Mouse (Mus musculus) embryonic facial prominence, embryonic 10.5 days (tissue): ENCODE data around the gene Pcbp2. TPM values are rescaled to one million over a fixed set of nuclear protein-coding genes. Genes with fewer than 3 reads are reported as not detected.

Experiments used
- DNase-seq: peaks from one replicate; pipeline ENCODE4 v3.0.0-alpha.2; 2017; ENCODE audit warnings: low spot score
- H3K27ac ChIP-seq: fragments of 300-500 bp; sonication (generic); replicated peaks from 2 replicates; pipeline ENCODE4 v1.5.1; 2016; ENCODE audit warnings: mild to moderate bottlenecking
- H3K27me3 ChIP-seq: fragments of 300-500 bp; sonication (generic); replicated peaks from 2 replicates; pipeline ENCODE4 v1.6.1; 2016; ENCODE audit warnings: low read depth, mild to moderate bottlenecking; ENCODE audit not compliant: poor library complexity, severe bottlenecking
- H3K36me3 ChIP-seq: fragments of 300-500 bp; sonication (generic); replicated peaks from 2 replicates; pipeline ENCODE4 v1.6.1; 2016; ENCODE audit warnings: mild to moderate bottlenecking, moderate library complexity
- H3K4me1 ChIP-seq: fragments of 300-500 bp; sonication (generic); 2 replicates; pipeline ENCODE4 v1.6.1; 2016
- H3K4me3 ChIP-seq: fragments of 300-500 bp; sonication (generic); 2 replicates; pipeline ENCODE4 v1.5.1; 2016; ENCODE audit warnings: mild to moderate bottlenecking, moderate library complexity
- H3K9me3 ChIP-seq: fragments of 300-500 bp; sonication (generic); 2 replicates; pipeline ENCODE4 v1.6.1; 2016; ENCODE audit warnings: mild to moderate bottlenecking
- WGBS: fragments of 180-500 bp; shearing (Covaris S2); methylation state at CpG from one replicate; pipeline ENCODE4 v1.1.7; 2016; 5-methylcytosine and 5-hydroxymethylcytosine counted together
- polyA plus RNA-seq: library from polyadenylated mRNA; unstranded; fragments of >200 nt; fragmentation: Nextera tagmentation; extraction: Ambion mirVana; gene quantifications from 2 replicates; pipeline ENCODE4 v1.2.1, GENCODE M21; 2016

The Pcbp2 gene
- polyA plus RNA-seq, 1 experiment from 2014 or later = 217 TPM

- H3K36me3 ChIP-seq = no peaks in the 10 kb centered on the region
- no peaks in the 10 kb centered on the region for H3K9me3 ChIP-seq
- no peaks in the 10 kb centered on the region for H3K27me3 ChIP-seq
- no peak for DNase-seq
- H3K4me3 ChIP-seq = no peak overlapping the region
- 83% methylated on average over 26 of the region's 26 CpGs for WGBS
- H3K27ac ChIP-seq = no peak overlapping the region
- 0 out of 2 replicates have a peak, but pooled peaks cover 5% of the 10 kb centered on the region for H3K4me1 ChIP-seq
These were observed 18.5 kb upstream of the Pcbp2 start for GRCm38 (mm10) chr15:102451666-102452430.

- DNase-seq = no peak
- H3K27ac ChIP-seq = no peak overlapping the region
- H3K4me1 ChIP-seq = peaks cover 21% of the 10 kb centered on the region
- no peak overlapping the region for H3K4me3 ChIP-seq
- H3K36me3 ChIP-seq = no peaks in the 10 kb centered on the region
- 34% methylated on average over 6 of the region's 6 CpGs for WGBS
- H3K9me3 ChIP-seq = no peaks in the 10 kb centered on the region
- no peaks in the 10 kb centered on the region for H3K27me3 ChIP-seq
These were observed 14.3 kb upstream of the Pcbp2 start for GRCm38 (mm10) chr15:102455993-102456392.

- peak overlapping the region; percentile 57 for H3K4me3 ChIP-seq
- no peak for DNase-seq
- H3K36me3 ChIP-seq = peaks cover 6% of the 10 kb centered on the region
- peak overlapping the region; percentile 0; the same call in 1 of the 2 replicates for H3K27ac ChIP-seq
- no peaks in the 10 kb centered on the region for H3K9me3 ChIP-seq
- H3K27me3 ChIP-seq = no peaks in the 10 kb centered on the region
- H3K4me1 ChIP-seq = peaks cover 19% of the 10 kb centered on the region
- 75% methylated on average over 5 of the region's 5 CpGs for WGBS
These were observed 12.1 kb upstream of the Pcbp2 start for GRCm38 (mm10) chr15:102458050-102458736.

DNA sequence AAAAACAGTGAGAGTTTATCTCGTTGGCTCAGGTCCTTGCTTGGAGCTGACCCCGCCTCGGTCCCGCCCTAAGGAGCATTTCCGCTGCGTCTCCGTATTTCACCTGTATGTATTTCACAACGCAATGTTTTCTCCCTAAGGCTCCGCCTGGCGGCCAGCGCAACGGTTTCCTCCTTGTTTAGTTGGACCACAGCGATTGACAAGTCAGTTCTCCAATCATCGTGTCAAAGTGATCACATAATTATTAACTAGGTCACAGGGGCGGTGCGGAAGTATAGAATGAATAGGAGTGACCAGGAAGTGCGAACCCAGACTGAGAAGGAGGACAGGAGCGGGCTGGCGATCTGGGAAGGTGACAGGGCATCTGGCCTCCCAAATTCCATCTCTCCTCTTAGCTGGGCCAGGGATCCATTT lies 11.4 kb upstream of the Pcbp2 start, which contains the start of gene Prr13:
Gene Prr13, plus strand, starts transcription at position 125 of the 414 bp plus-strand sequence.
- Histone ChIP-seq H3K4me1 (peaks cover 19% of the 10 kb centered on the region), H3K4me3 (peak within 1 kb of the TSS; percentile 57), H3K36me3 (peaks cover 12% of the 10 kb centered on the region), H3K27me3 (no peaks in the 10 kb centered on the region), H3K27ac (peak within 1 kb of the TSS; percentile 60), H3K9me3 (no peaks in the 10 kb centered on the region)
- DNase-seq = peak; percentile 89
- under 1% methylated on average over 19 of the region's 19 CpGs for WGBS

DNA sequence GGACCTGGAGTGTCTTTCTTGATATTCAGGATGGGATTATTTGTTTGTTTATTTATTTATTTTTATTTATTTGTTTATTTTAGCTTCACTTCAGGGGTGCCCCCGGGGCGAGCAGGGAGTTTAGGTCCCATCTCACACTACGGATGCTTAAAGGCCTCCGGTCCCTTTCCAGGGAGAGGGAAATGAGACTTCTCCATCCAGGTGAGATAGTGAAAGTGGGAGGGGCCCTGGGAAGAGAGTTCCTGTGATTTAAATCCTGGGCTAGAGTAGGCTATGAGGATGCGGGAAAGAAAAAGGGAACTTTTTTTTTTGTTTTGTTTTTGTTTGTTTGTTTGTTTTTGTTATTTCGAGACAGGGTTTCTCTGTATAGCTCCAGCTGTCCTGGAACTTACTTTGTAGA lies 11.0 kb upstream of the Pcbp2 start:
- peak overlapping the region; percentile 57 for H3K4me3 ChIP-seq
- 34% methylated on average over 6 of the region's 6 CpGs for WGBS

GRCm38 (mm10) chr15:102459847-102460246 lies 10.5 kb upstream of the Pcbp2 start:
- Histone ChIP-seq H3K36me3 (peaks cover 12% of the 10 kb centered on the region), H3K27me3 (no peaks in the 10 kb centered on the region), H3K4me1 (peaks cover 19% of the 10 kb centered on the region), H3K4me3 (peak overlapping the region; percentile 57), H3K9me3 (no peaks in the 10 kb centered on the region), H3K27ac (no peak overlapping the region)
- DNase-seq = no peak
- WGBS = 71% methylated on average over 5 of the region's 5 CpGs

More for the DNA sequence above, 11.0 kb upstream of the Pcbp2 start:
- no peaks in the 10 kb centered on the region for H3K27me3 ChIP-seq
- H3K27ac ChIP-seq = peak overlapping the region; percentile 60
- peaks cover 12% of the 10 kb centered on the region for H3K36me3 ChIP-seq
- H3K4me1 ChIP-seq = peaks cover 19% of the 10 kb centered on the region
- no peak for DNase-seq
- H3K9me3 ChIP-seq = no peaks in the 10 kb centered on the region

- 81% methylated on average over 12 of the region's 12 CpGs for WGBS
- Histone ChIP-seq H3K4me1 (peaks cover 19% of the 10 kb centered on the region), H3K9me3 (no peaks in the 10 kb centered on the region), H3K27me3 (no peaks in the 10 kb centered on the region), H3K27ac (no peak overlapping the region), H3K4me3 (peak overlapping the region; percentile 23; the same call in 1 of the 2 replicates), H3K36me3 (peaks cover 12% of the 10 kb centered on the region)
- no peak for DNase-seq
These were observed 9.9 kb upstream of the Pcbp2 start for GRCm38 (mm10) chr15:102460409-102460808.

GRCm38 (mm10) chr15:102460971-102461370 lies 9.4 kb upstream of the Pcbp2 start:
- H3K36me3 ChIP-seq = peaks cover 12% of the 10 kb centered on the region
- H3K27me3 ChIP-seq = no peaks in the 10 kb centered on the region
- no peaks in the 10 kb centered on the region for H3K9me3 ChIP-seq
- no peak overlapping the region; the same call in 1 of the 2 replicates for H3K27ac ChIP-seq
- H3K4me3 ChIP-seq = peak overlapping the region; percentile 23; the same call in 1 of the 2 replicates
- peaks cover 19% of the 10 kb centered on the region for H3K4me1 ChIP-seq
- DNase-seq = no peak
- WGBS = 75% methylated on average over 4 of the region's 4 CpGs

GRCm38 (mm10) chr15:102461430-102462075 lies 8.8 kb upstream of the Pcbp2 start:
- DNase-seq = no peak
- H3K4me1 ChIP-seq = peaks cover 19% of the 10 kb centered on the region
- peaks cover 12% of the 10 kb centered on the region for H3K36me3 ChIP-seq
- H3K27me3 ChIP-seq = no peaks in the 10 kb centered on the region
- peak overlapping the region; percentile 23; the same call in 1 of the 2 replicates for H3K4me3 ChIP-seq
- H3K9me3 ChIP-seq = no peaks in the 10 kb centered on the region
- no peak overlapping the region; the same call in 1 of the 2 replicates for H3K27ac ChIP-seq
- WGBS = 82% methylated on average over 9 of the region's 9 CpGs

- H3K9me3 ChIP-seq = 0 out of 2 replicates have a peak, but pooled peaks cover 2% of the 10 kb centered on the region
- H3K36me3 ChIP-seq = peaks cover 17% of the 10 kb centered on the region
- no peak overlapping the region for H3K27ac ChIP-seq
- no peak for DNase-seq
- no peaks in the 10 kb centered on the region for H3K27me3 ChIP-seq
- no peak overlapping the region for H3K4me3 ChIP-seq
- H3K4me1 ChIP-seq = peaks cover 19% of the 10 kb centered on the region
These were observed 6.7 kb upstream of the Pcbp2 start for GRCm38 (mm10) chr15:102463666-102464065.

DNA sequence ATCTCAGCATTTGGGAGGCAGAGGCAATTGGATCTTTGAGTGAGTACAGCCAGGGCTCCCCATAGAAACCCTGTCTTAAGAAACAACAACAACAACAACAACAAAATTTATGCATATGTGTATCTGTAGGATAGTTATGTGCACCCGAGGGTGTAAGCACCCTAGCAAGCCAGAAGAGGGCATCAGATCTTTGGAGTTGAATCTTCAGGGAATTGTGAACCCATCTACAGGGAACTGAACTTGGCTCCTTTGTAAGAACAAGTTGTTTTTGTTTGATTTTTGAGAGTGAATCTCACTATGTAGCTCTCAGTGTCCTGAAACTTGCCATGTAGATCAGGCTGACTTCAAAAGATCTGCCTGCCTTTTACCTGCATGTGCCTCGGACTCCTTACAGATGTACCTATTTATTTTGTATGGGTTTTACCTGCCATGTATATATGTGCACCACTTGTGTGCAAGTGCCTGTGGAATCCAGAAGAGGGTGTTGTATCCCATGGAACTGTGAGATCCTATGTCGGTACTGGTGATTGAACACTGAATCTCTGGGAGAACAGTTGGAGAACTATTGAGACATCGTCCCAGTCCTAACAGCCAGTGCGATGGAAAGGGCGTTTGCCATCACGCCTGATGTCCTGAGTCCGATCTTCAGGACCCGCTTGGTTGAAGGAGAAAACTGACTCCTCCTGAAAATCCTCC lies 1.5 kb upstream of the Pcbp2 start:
- Histone ChIP-seq H3K27ac (no peak overlapping the region), H3K27me3 (no peaks in the 10 kb centered on the region), H3K4me3 (no peak overlapping the region), H3K9me3 (0 out of 2 replicates have a peak, but pooled peaks cover 3% of the 10 kb centered on the region), H3K4me1 (peaks cover 17% of the 10 kb centered on the region), H3K36me3 (peaks cover 21% of the 10 kb centered on the region)
- no peak for DNase-seq
- WGBS = 95% methylated on average over 9 of the region's 9 CpGs
